Mouse (Mus musculus) splenic B cell, adult 2 months (primary cell): ENCODE data around the gene Wscd2.

Experiments
- DNase-seq: peaks from one replicate; pipeline ENCODE4 v3.0.0-alpha.2; 2011; ENCODE audit warnings: low read depth, low spot score
- H3K27me3 ChIP-seq: 2 replicates; pipeline ENCODE4 v1.6.1; 2012; ENCODE audit warnings: mild to moderate bottlenecking, low read length, moderate library complexity, mixed read lengths; ENCODE audit not compliant: control insufficient read depth, poor library complexity, insufficient read depth, severe bottlenecking
- H3K36me3 ChIP-seq: 2 replicates; pipeline ENCODE4 v1.6.1; 2012; ENCODE audit warnings: mild to moderate bottlenecking, low read length, moderate library complexity, mixed read lengths; ENCODE audit not compliant: control insufficient read depth, poor library complexity, insufficient read depth, severe bottlenecking

Wscd2 gene

DNA sequence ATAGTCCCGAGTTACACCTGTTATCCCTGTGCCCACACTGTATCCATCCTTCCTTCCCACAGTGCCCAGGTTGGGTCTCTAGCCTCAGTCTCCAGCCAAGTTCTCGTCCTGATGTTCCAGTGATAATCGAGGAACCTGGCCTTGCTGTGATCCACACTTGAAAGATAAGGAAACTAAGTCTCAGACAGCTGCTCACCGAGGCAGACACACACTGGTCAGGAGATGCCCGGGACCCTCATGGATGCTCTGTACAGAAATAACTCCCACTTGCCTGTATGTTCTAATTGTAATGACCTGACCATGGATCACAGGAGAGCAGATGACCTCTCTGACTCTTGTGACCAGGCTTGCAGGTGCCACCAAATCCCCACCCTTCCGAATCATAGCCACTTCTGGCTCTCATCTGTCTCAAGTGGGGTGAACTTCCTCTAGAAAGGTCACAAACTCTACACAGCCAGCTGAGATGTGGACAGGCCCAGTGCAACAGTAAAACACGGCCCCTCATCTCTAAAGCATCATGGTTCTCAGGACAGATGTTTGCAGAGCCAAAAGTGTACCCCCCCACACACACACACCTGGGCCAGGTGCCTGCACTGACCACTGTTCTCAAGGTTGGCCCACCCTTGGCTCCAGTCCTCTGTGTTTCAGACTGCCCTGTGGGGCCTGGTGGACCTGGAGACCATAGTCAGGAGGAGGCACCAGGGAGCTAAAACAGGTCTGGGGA lies 144.9 kb downstream of the Wscd2 start:
- no peak for DNase-seq
- Histone ChIP-seq H3K27me3 (no peaks in the 10 kb centered on the region), H3K36me3 (no peaks in the 10 kb centered on the region)

GRCm38 (mm10) chr5:113635861-113636565 lies 145.9 kb downstream of the Wscd2 start:
- H3K27me3 ChIP-seq = no peaks in the 10 kb centered on the region
- no peak for DNase-seq
- no peaks in the 10 kb centered on the region for H3K36me3 ChIP-seq

DNA sequence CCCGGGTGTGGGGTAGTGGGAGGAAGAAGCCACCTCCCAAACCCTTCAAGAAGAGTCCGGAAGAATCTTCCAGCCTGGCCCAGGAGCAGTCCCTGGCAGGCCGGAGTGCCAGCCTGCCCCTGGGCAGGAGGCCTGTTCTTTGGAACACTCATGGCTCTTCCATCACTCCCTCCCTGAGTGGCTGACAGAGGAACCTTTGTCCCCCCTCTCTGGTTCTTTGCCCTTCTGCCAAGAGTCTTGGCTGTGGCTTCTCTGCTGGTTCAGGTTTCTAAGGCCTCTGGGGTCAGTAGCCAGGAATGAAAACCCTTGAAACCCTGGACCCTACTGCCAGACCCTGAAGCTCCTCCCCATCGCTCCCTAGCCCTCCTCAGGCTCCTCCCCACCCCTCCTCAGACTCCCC lies 147.5 kb downstream of the Wscd2 start:
- H3K27me3 ChIP-seq = no peaks in the 10 kb centered on the region
- no peak for DNase-seq
- H3K36me3 ChIP-seq = no peaks in the 10 kb centered on the region

- H3K36me3 ChIP-seq = no peaks in the 10 kb centered on the region
- no peaks in the 10 kb centered on the region for H3K27me3 ChIP-seq
- DNase-seq = no peak
These were observed 147.9 kb downstream of the Wscd2 start for GRCm38 (mm10) chr5:113638055-113638454.

DNA sequence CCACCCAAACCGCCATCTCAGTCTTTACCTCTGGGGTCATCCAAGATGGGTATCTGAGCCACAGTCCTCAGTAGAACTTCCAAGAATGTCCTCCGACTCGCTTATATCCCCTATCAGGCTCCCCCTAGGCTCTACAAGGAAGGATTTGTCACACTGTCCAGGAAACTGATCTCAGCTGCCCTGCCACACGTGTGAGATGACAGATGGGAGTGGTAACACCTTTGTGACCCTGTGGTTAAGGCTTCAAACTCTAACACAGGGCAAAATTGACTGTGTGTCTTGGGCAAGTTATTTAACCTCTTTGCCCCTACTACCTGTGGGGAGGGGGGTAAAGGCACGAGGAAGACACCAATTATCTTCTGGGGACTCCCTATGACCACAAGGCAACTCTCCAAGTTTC lies 149.0 kb downstream of the Wscd2 start:
- H3K27me3 ChIP-seq = no peaks in the 10 kb centered on the region
- no peak for DNase-seq
- H3K36me3 ChIP-seq = no peaks in the 10 kb centered on the region
